Mouse (Mus musculus): ENCODE results near the gene Gli1. TPM values are rescaled to one million over a fixed set of nuclear protein-coding genes. Genes with fewer than 3 reads are reported as not detected.

The Gli1 gene
- polyA plus RNA-seq, 1 experiment from 2014 or later: 0.32 TPM

- H3K9ac ChIP-seq: peak overlapping the region; percentile 85
- peaks cover 50% of the 10 kb centered on the region for H3K36me3 ChIP-seq (replicated peaks)
- peak overlapping the region; percentile 83 for H3K4me3 ChIP-seq (replicated peaks)
- ATAC-seq (ENCODE audit: insufficient read depth): peak; percentile 39
- peaks cover 71% of the 10 kb centered on the region for H3K4me1 ChIP-seq (replicated peaks)
- whole genome bisulfite sequencing (ENCODE audit: insufficient replicate concordance): under 1% methylated on average over 15 of the region's 15 CpGs
- H3K27me3 ChIP-seq: no peaks in the 10 kb centered on the region
- no peaks in the 10 kb centered on the region for H3K9me3 ChIP-seq (replicated peaks)
- peak overlapping the region; percentile 98 for H3K27ac ChIP-seq (replicated peaks)
- peak overlapping the region; percentile 84 for H3K4me2 ChIP-seq
Measured at GRCm38 (mm10) chr10:127289573-127290191, 52.1 kb downstream of the Gli1 start.

DNA sequence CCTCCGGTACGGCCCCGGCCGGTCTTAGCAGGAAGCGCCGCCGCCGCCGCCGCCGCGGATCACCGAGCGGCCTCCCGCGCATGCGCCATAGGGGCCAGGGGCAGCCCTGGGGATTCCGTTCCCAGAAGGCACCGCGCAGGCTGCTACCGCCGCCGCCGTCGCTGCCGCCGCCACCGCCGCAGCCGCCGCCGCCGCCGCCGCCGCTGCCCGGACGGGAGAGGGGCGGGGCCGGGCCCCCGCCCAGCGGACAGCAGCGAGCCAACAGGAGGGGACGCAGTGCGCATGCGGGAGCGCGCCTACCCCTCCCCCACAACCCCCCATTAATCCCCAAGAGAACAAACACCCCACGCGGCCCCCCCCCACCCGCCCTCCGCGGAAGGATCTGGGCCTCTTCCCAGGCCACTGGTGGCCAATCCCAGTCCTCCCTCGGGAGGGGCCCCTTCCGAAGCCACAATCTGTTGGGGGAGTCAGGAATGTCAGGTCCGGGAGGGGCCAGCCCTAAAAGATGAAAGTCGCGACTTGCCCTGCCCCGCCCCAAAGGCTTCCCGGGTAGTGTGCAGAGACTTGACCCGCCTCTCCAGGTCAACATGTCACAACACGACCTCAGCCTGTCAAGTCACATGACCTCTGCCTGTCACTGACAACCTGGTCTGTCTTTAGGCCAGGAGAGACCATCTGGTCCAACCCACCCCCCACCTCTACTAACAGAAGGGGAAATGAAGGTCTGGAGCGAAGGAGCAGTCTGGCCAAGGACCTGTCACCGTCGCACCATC lies 52.8 kb downstream of the Gli1 start, which contains the start of gene Mbd6:
Gene Mbd6 (minus strand): TSS at position 219 of the 773 bp plus-strand sequence.
- no peaks in the 10 kb centered on the region for H3K27me3 ChIP-seq
- peak within 1 kb of the TSS; percentile 85 for H3K9ac ChIP-seq
- H3K4me1 ChIP-seq (replicated peaks): peaks cover 66% of the 10 kb centered on the region
- H3K27ac ChIP-seq (replicated peaks): peak within 1 kb of the TSS; percentile 98
- H3K36me3 ChIP-seq (replicated peaks): peaks cover 50% of the 10 kb centered on the region
- WGBS (ENCODE audit: insufficient replicate concordance): under 1% methylated on average over 43 of the region's 65 CpGs
- ATAC-seq (ENCODE audit: insufficient read depth): peak; percentile 49
- peak within 1 kb of the TSS; percentile 83 for H3K4me3 ChIP-seq (replicated peaks)
- peak within 1 kb of the TSS; percentile 84 for H3K4me2 ChIP-seq
- no peaks in the 10 kb centered on the region for H3K9me3 ChIP-seq (replicated peaks)

- H3K36me3 ChIP-seq (replicated peaks): peaks cover 50% of the 10 kb centered on the region
- peak overlapping the region; percentile 83 for H3K4me3 ChIP-seq (replicated peaks)
- H3K4me1 ChIP-seq (replicated peaks): peaks cover 60% of the 10 kb centered on the region
- peak overlapping the region; percentile 98 for H3K27ac ChIP-seq (replicated peaks)
- peak; percentile 1 for ATAC-seq (ENCODE audit: insufficient read depth)
- peak overlapping the region; percentile 84 for H3K4me2 ChIP-seq
- no peaks in the 10 kb centered on the region for H3K27me3 ChIP-seq
- WGBS (ENCODE audit: insufficient replicate concordance): 0% methylated on average over 24 of the region's 28 CpGs
- no peaks in the 10 kb centered on the region for H3K9me3 ChIP-seq (replicated peaks)
- peak overlapping the region; percentile 85 for H3K9ac ChIP-seq
Measured at GRCm38 (mm10) chr10:127288328-127288799, 53.4 kb downstream of the Gli1 start.

DNA sequence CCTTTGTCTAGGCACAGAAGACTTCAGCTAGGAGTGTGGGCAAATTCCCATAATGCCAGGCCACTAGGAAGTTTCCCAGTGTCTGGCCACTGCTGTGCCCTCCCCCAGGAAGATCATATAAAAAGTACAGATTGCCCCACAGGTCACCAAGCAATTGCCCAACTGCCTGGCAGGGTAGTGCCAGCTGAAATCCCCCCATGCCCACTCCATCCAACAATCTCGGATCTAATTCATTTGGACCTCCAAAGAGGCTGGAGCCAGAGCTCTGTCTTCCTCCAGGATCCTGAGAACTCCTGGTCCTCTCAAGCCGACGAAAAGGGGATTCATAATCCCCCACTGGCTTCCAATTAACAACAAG lies 53.9 kb downstream of the Gli1 start:
- H3K4me1 ChIP-seq (replicated peaks): peaks cover 58% of the 10 kb centered on the region
- H3K27me3 ChIP-seq: no peaks in the 10 kb centered on the region
- H3K4me2 ChIP-seq: peak overlapping the region; percentile 84
- peak overlapping the region; percentile 83 for H3K4me3 ChIP-seq (replicated peaks)
- peak overlapping the region; percentile 98 for H3K27ac ChIP-seq (replicated peaks)
- H3K36me3 ChIP-seq (replicated peaks): peaks cover 50% of the 10 kb centered on the region
- H3K9ac ChIP-seq: peak overlapping the region; percentile 85
- WGBS (ENCODE audit: insufficient replicate concordance): 0% methylated on average over 3 of the region's 3 CpGs
- no peak for ATAC-seq (ENCODE audit: insufficient read depth)
- H3K9me3 ChIP-seq (replicated peaks): no peaks in the 10 kb centered on the region

- Histone ChIP-seq H3K4me2 (peak overlapping the region; percentile 84), H3K36me3 (replicated peaks) (peaks cover 51% of the 10 kb centered on the region), H3K9ac (peak overlapping the region; percentile 85), H3K4me3 (replicated peaks) (peak overlapping the region; percentile 83), H3K9me3 (replicated peaks) (no peaks in the 10 kb centered on the region), H3K4me1 (replicated peaks) (peaks cover 58% of the 10 kb centered on the region), H3K27ac (replicated peaks) (peak overlapping the region; percentile 98), H3K27me3 (no peaks in the 10 kb centered on the region)
- no peak for ATAC-seq (ENCODE audit: insufficient read depth)
- 64% methylated on average over 15 of the region's 15 CpGs for WGBS (ENCODE audit: insufficient replicate concordance)
Measured at GRCm38 (mm10) chr10:127287271-127287935, 54.4 kb downstream of the Gli1 start.

DNA sequence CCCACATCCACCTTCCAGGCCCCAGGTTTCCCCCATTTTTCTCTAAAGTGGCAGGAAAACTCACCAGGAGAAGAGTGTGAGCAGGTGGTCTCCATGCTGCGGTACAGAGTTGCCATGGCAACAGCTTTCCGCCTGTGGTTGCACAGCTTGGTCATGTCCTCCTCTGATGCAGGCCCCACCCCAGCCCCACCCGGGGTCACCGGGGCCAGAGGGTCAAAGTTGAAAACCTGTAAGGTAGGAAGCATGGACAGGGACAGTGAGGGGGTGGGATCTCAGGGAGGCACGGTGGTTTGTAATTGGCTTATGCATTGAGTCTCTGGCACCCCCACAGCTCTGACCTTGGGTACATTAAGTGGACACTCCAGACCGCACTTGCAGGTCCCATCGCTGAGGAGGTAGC lies 55.0 kb downstream of the Gli1 start:
- 60% methylated on average over 7 of the region's 7 CpGs for WGBS (ENCODE audit: insufficient replicate concordance)
- Histone ChIP-seq H3K9ac (no peak overlapping the region; the same call in 1 of the 2 replicates), H3K4me3 (replicated peaks) (peak overlapping the region; percentile 83; the same call in 1 of the 2 replicates), H3K9me3 (replicated peaks) (no peaks in the 10 kb centered on the region), H3K36me3 (replicated peaks) (peaks cover 57% of the 10 kb centered on the region), H3K27me3 (no peaks in the 10 kb centered on the region), H3K27ac (replicated peaks) (peak overlapping the region; percentile 98), H3K4me1 (replicated peaks) (peaks cover 51% of the 10 kb centered on the region), H3K4me2 (peak overlapping the region; percentile 84)
- no peak for ATAC-seq (ENCODE audit: insufficient read depth)

GRCm38 (mm10) chr10:127286194-127286593 lies 55.6 kb downstream of the Gli1 start:
- H3K9me3 ChIP-seq (replicated peaks): no peaks in the 10 kb centered on the region
- 73% methylated on average over 7 of the region's 7 CpGs for WGBS (ENCODE audit: insufficient replicate concordance)
- H3K27me3 ChIP-seq: no peaks in the 10 kb centered on the region
- H3K9ac ChIP-seq: no peak overlapping the region; the same call in 1 of the 2 replicates
- no peak for ATAC-seq (ENCODE audit: insufficient read depth)
- peaks cover 62% of the 10 kb centered on the region for H3K36me3 ChIP-seq (replicated peaks)
- H3K4me3 ChIP-seq (replicated peaks): no peak overlapping the region
- H3K4me1 ChIP-seq (replicated peaks): peaks cover 47% of the 10 kb centered on the region
- H3K4me2 ChIP-seq: peak overlapping the region; percentile 84; the same call in 1 of the 2 replicates
- peak overlapping the region; percentile 30; the same call in 1 of the 2 replicates for H3K27ac ChIP-seq (replicated peaks)

DNA sequence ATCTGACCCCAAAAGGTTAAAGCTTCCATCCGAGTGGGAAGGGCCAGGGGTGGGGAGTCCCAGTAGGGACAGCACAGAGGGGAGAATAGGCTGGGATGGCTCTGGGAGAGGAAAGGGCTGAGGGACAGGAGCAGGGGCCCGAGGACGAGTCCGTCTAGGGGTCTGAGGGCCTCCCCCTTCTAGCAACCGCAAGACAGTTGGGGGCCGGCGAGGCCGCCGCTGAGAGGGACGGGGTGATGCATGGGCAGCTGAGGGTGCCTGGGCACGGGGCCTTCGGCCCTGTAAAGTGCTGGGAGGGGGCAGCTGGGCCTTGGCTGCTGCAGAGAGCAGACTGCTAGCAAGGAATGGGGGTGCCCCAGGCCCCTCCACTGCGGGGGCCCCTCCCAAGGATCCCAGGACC lies 56.1 kb downstream of the Gli1 start:
- H3K27me3 ChIP-seq: no peaks in the 10 kb centered on the region
- no peak overlapping the region for H3K4me2 ChIP-seq
- H3K9me3 ChIP-seq (replicated peaks): no peaks in the 10 kb centered on the region
- H3K4me1 ChIP-seq (replicated peaks): peaks cover 47% of the 10 kb centered on the region
- WGBS (ENCODE audit: insufficient replicate concordance): 88% methylated on average over 13 of the region's 13 CpGs
- ATAC-seq (ENCODE audit: insufficient read depth): no peak
- no peak overlapping the region for H3K27ac ChIP-seq (replicated peaks)
- H3K36me3 ChIP-seq (replicated peaks): peaks cover 68% of the 10 kb centered on the region
- no peak overlapping the region for H3K9ac ChIP-seq
- H3K4me3 ChIP-seq (replicated peaks): no peak overlapping the region

- H3K27ac ChIP-seq (replicated peaks): no peak overlapping the region
- H3K4me3 ChIP-seq (replicated peaks): no peak overlapping the region
- no peak for ATAC-seq (ENCODE audit: insufficient read depth)
- H3K4me1 ChIP-seq (replicated peaks): peaks cover 47% of the 10 kb centered on the region
- no peaks in the 10 kb centered on the region for H3K27me3 ChIP-seq
- no peak overlapping the region for H3K9ac ChIP-seq
- 79% methylated on average over 11 of the region's 11 CpGs for WGBS (ENCODE audit: insufficient replicate concordance)
- peaks cover 75% of the 10 kb centered on the region for H3K36me3 ChIP-seq (replicated peaks)
- H3K4me2 ChIP-seq: no peak overlapping the region
- no peaks in the 10 kb centered on the region for H3K9me3 ChIP-seq (replicated peaks)
Measured at GRCm38 (mm10) chr10:127284724-127285500, 56.9 kb downstream of the Gli1 start.

- Histone ChIP-seq H3K9ac (no peak overlapping the region), H3K9me3 (replicated peaks) (no peaks in the 10 kb centered on the region), H3K4me2 (no peak overlapping the region), H3K27me3 (no peaks in the 10 kb centered on the region), H3K36me3 (replicated peaks) (peaks cover 83% of the 10 kb centered on the region), H3K4me1 (replicated peaks) (peaks cover 41% of the 10 kb centered on the region), H3K4me3 (replicated peaks) (no peak overlapping the region), H3K27ac (replicated peaks) (no peak overlapping the region)
- ATAC-seq (ENCODE audit: insufficient read depth): no peak
- 93% methylated on average over 7 of the region's 7 CpGs for WGBS (ENCODE audit: insufficient replicate concordance)
Measured at GRCm38 (mm10) chr10:127284105-127284622, 57.6 kb downstream of the Gli1 start.
